In genomic region chr17:68836655-68837012, GRCm38 (mm10) we compare ENCODE assay signal across 10 mouse cellular contexts. TPM values are rescaled to one million over a fixed set of nuclear protein-coding genes. Genes with fewer than 3 reads are reported as not detected.
DNase-seq lines count a peak whose midpoint lies in the region; ATAC-seq and TF ChIP-seq lines count a peak whose summit lies in the region.
"Had no signal": no experiment of that assay in that cellular context is flagged by ENCODE, and none has a peak within 500 bp of the region (broad histone marks: within the 10 kb centered on the region; RNA-seq: fewer than 3 reads in every experiment).

No protein-coding gene starts in this region.

- peak overlapping the region; percentile 53 for H3K4me3 ChIP-seq in heart, embryonic 16.5 days (ENCODE audit: low read length)
- H3K4me3 ChIP-seq in cortical plate, adult 2 months (ENCODE audit: insufficient read depth, low read length), result peak overlapping the region; percentile 58
- H3K4me3 ChIP-seq in hindbrain, embryonic 13.5 days, result peak overlapping the region; percentile 69
- H3K4me3 ChIP-seq in midbrain, embryonic 14.5 days (replicated peaks; ENCODE audit: low read depth, low read length), result peak overlapping the region; percentile 68
- H3K4me3 ChIP-seq: megakaryocyte, embryonic 14.5 days had no signal

- 0% methylated on average over 10 of the region's 15 CpGs for WGBS in heart, embryonic 16.5 days
- WGBS in hindbrain, embryonic 13.5 days, result 0% methylated on average over 10 of the region's 15 CpGs
- WGBS in midbrain, embryonic 14.5 days, result 2% methylated on average over 11 of the region's 15 CpGs

- no peak for TF ChIP-seq POLR2A in cortical plate, adult 2 months (IDR thresholded peaks at IDR 0.05; ENCODE audit: extremely low read depth, insufficient read depth, low read length)

- H3K27me3 ChIP-seq in heart, embryonic 16.5 days (ENCODE audit: control insufficient read depth, insufficient read depth, low read length), result peaks cover 76% of the 10 kb centered on the region
- H3K27me3 ChIP-seq in hindbrain, embryonic 13.5 days, result peaks cover 46% of the 10 kb centered on the region
- H3K27me3 ChIP-seq in midbrain, embryonic 14.5 days (ENCODE audit: control insufficient read depth, insufficient read depth, low read length), result peaks cover 20% of the 10 kb centered on the region
- H3K27me3 ChIP-seq: CH12.LX had no signal

- no peak for DNase-seq in heart, postnatal 14 days
- DNase-seq in midbrain, embryonic 14.5 days, result no peak
- DNase-seq in left cerebral cortex, postnatal 25 days (ENCODE audit: low spot score in 2 of 2), result no peak
- no peak for DNase-seq in spleen, postnatal 4 days (ENCODE audit: low spot score in 2 of 2)

- intact Hi-C loops in heart, postnatal 14 days (cut with DNase I), result no loop called here
- intact Hi-C loops in left cerebral cortex, postnatal 25 days (cut with DNase I), result loop anchor here (5.0 kb wide), 1 partner anchor 489 kb away; no protein-coding TSS in a partner anchor

- no peak for ATAC-seq in heart, embryonic 16.5 days (replicated peaks; ENCODE audit: extremely low read depth, insufficient read depth, low FRiP score)
- peak; percentile 54 for ATAC-seq in hindbrain, embryonic 13.5 days (ENCODE audit: low FRiP score)
- ATAC-seq in midbrain, embryonic 14.5 days (ENCODE audit: low FRiP score, low TSS enrichment), result no peak; the same call in 1 of the 2 replicates
- ATAC-seq in frontal cortex, adult (ENCODE audit: low TSS enrichment), result no peak; the same call in 1 of the 2 replicates

- no peaks in the 10 kb centered on the region for H3K9me3 ChIP-seq in heart, embryonic 16.5 days (replicated peaks; ENCODE audit: control insufficient read depth, low read length)
- no peaks in the 10 kb centered on the region for H3K9me3 ChIP-seq in hindbrain, embryonic 13.5 days
- no peaks in the 10 kb centered on the region for H3K9me3 ChIP-seq in midbrain, embryonic 14.5 days (ENCODE audit: control insufficient read depth, low read length)

- H3K4me1 ChIP-seq in heart, embryonic 16.5 days (ENCODE audit: control insufficient read depth, insufficient read depth, low read length), result peaks cover 18% of the 10 kb centered on the region
- peaks cover 2% of the 10 kb centered on the region; the same call in 1 of the 2 replicates for H3K4me1 ChIP-seq in cortical plate, adult 2 months (ENCODE audit: control insufficient read depth, insufficient read depth, low read length)
- peaks cover 40% of the 10 kb centered on the region for H3K4me1 ChIP-seq in hindbrain, embryonic 13.5 days (replicated peaks)
- peaks cover 21% of the 10 kb centered on the region for H3K4me1 ChIP-seq in midbrain, embryonic 14.5 days (ENCODE audit: control insufficient read depth, insufficient read depth, low read length)

- peak overlapping the region; percentile 67 for H3K4me2 ChIP-seq in heart, embryonic 16.5 days (ENCODE audit: low read depth, low read length)
- peak overlapping the region; percentile 90 for H3K4me2 ChIP-seq in hindbrain, embryonic 13.5 days
- peak overlapping the region; percentile 67 for H3K4me2 ChIP-seq in midbrain, embryonic 14.5 days (ENCODE audit: low read length)

- H3K27ac ChIP-seq in heart, embryonic 16.5 days (ENCODE audit: low read length), result no peak overlapping the region
- no peak overlapping the region for H3K27ac ChIP-seq in cortical plate, adult 2 months (ENCODE audit: insufficient read depth, low read length)
- H3K27ac ChIP-seq in hindbrain, embryonic 13.5 days, result no peak overlapping the region
- no peak overlapping the region for H3K27ac ChIP-seq in midbrain, embryonic 14.5 days (replicated peaks; ENCODE audit: low read depth, low read length)

- TF ChIP-seq CTCF in cortical plate, adult 2 months (IDR thresholded peaks at IDR 0.05; ENCODE audit: extremely low read depth, insufficient read depth, low read length), result no peak

- no peak overlapping the region for H3K9ac ChIP-seq in heart, embryonic 16.5 days (ENCODE audit: low read length)
- peak overlapping the region; percentile 78 for H3K9ac ChIP-seq in hindbrain, embryonic 13.5 days
- peak overlapping the region; percentile 70 for H3K9ac ChIP-seq in midbrain, embryonic 14.5 days (replicated peaks; ENCODE audit: low read length)

- no peaks in the 10 kb centered on the region for H3K36me3 ChIP-seq in heart, embryonic 16.5 days (ENCODE audit: control insufficient read depth, insufficient read depth)
- no peaks in the 10 kb centered on the region for H3K36me3 ChIP-seq in hindbrain, embryonic 13.5 days
- H3K36me3 ChIP-seq in midbrain, embryonic 14.5 days (ENCODE audit: control insufficient read depth, insufficient read depth, low read length), result no peaks in the 10 kb centered on the region

RNA-seq across cellular contexts. Expression of gene Tmem200c, which starts 10.2 kb away (rescaled TPM):
- polyA plus RNA-seq in heart, embryonic 16.5 days (2015; fragmentation: Nextera tagmentation; extraction: Ambion mirVana), result 0.04 and 0.24 TPM in 2 replicates
- under 1 TPM in 1 of 2 experiments, not detected in 1; 0.07 TPM for total RNA-seq in heart, postnatal 14 days (2021)
- polyA plus RNA-seq in cortical plate, adult 2 months (2012; rRNA removed), result 7.4 and 7.9 TPM in 2 replicates
- 1.9 and 2.3 TPM in 2 replicates for polyA plus RNA-seq in hindbrain, embryonic 13.5 days (2015; fragmentation: Nextera tagmentation; extraction: Ambion mirVana)
- 4.0 and 4.2 TPM in 2 replicates for polyA plus RNA-seq in midbrain, embryonic 14.5 days (2014; fragmentation: Nextera tagmentation; extraction: Ambion mirVana)
- total RNA-seq in left cerebral cortex, postnatal 25 days (2021), result 10 to 100 TPM; 19.2 to 20.5 TPM
- total RNA-seq: CH12.LX had no signal
